Mouse (Mus musculus) stomach, postnatal 0 days (tissue): ENCODE measurements around the gene Olfr373.

Experiments
- CTCF ChIP-seq: IDR thresholded peaks from 2 replicates; pipeline ENCODE4 v1.5.1; 2016; ENCODE audit warnings: antibody characterized with exemption, low read depth, mild to moderate bottlenecking, moderate library complexity
- EP300 ChIP-seq: optimal IDR thresholded peaks from 2 replicates; pipeline ENCODE3; 2016; ENCODE audit warnings: antibody characterized with exemption

GRCm38 (mm10) chr8:72134756-72135445 is 51.9 kb downstream of the Olfr373 start, which contains the start of gene Tpm4:
- no peak for TF ChIP-seq CTCF
- TF ChIP-seq EP300 = no peak
